Mouse (Mus musculus) midbrain, embryonic 14.5 days (tissue): ENCODE measurements around the gene Med21. TPM values are rescaled to one million over a fixed set of nuclear protein-coding genes. Genes with fewer than 3 reads are reported as not detected.

ENCODE experiments used
- ATAC-seq: fragments of 200-750 bp; cut with Nextera tagmentation; 2 replicates; pipeline ENCODE4 v1.8.0; 2017; ENCODE audit warnings: moderate number of reproducible peaks, moderate library complexity; ENCODE audit not compliant: low FRiP score, low TSS enrichment
- DNase-seq: peaks from one replicate; pipeline ENCODE4 v3.0.0-alpha.2; 2015
- H3K27ac ChIP-seq: fragments of 300-500 bp; sonication (generic); replicated peaks from 2 replicates; pipeline ENCODE4 v1.5.1; 2014; ENCODE audit warnings: mild to moderate bottlenecking, low read depth, low read length, moderate library complexity
- H3K27me3 ChIP-seq: fragments of 300-500 bp; sonication (generic); 2 replicates; pipeline ENCODE4 v1.6.1; 2014; ENCODE audit warnings: low read length, control low read depth, mixed read lengths; ENCODE audit not compliant: control insufficient read depth, insufficient read depth
- H3K36me3 ChIP-seq: fragments of 300-500 bp; sonication (generic); 2 replicates; pipeline ENCODE4 v1.6.1; 2014; ENCODE audit warnings: low read length, control low read depth; ENCODE audit not compliant: control insufficient read depth, insufficient read depth
- H3K4me1 ChIP-seq: fragments of 300-500 bp; sonication (generic); 2 replicates; pipeline ENCODE4 v1.6.1; 2014; ENCODE audit warnings: mild to moderate bottlenecking, antibody characterized with exemption, low read length, control low read depth; ENCODE audit not compliant: control insufficient read depth, insufficient read depth
- H3K4me2 ChIP-seq: fragments of 300-500 bp; sonication (generic); 2 replicates; pipeline ENCODE4 v1.6.1; 2014; ENCODE audit warnings: mild to moderate bottlenecking, low read length, moderate library complexity
- H3K4me3 ChIP-seq: fragments of 300-500 bp; sonication (generic); replicated peaks from 2 replicates; pipeline ENCODE4 v1.5.1; 2014; ENCODE audit warnings: low read depth, low read length
- H3K9ac ChIP-seq: fragments of 300-500 bp; sonication (generic); replicated peaks from 2 replicates; pipeline ENCODE4 v1.6.1; 2014; ENCODE audit warnings: mild to moderate bottlenecking, low read length, moderate library complexity
- H3K9me3 ChIP-seq: fragments of 300-500 bp; sonication (generic); 2 replicates; pipeline ENCODE4 v1.6.1; 2016; ENCODE audit warnings: low read length, control low read depth, mixed read lengths; ENCODE audit not compliant: control insufficient read depth
- WGBS: fragments of 180-500 bp; shearing (Covaris S2); extraction: QIAGEN DNeasy Blood & Tissue Kit; methylation state at CpG from one replicate; pipeline ENCODE4 v1.1.7; 2014; 5-methylcytosine and 5-hydroxymethylcytosine counted together
- polyA plus RNA-seq: library from polyadenylated mRNA; unstranded; fragments of >200 nt; fragmentation: Nextera tagmentation; extraction: Ambion mirVana; gene quantifications from 2 replicates; pipeline ENCODE4 v1.2.1, GENCODE M21; 2014

Gene Med21
- polyA plus RNA-seq, 1 experiment from 2014 or later: 105 TPM

DNA sequence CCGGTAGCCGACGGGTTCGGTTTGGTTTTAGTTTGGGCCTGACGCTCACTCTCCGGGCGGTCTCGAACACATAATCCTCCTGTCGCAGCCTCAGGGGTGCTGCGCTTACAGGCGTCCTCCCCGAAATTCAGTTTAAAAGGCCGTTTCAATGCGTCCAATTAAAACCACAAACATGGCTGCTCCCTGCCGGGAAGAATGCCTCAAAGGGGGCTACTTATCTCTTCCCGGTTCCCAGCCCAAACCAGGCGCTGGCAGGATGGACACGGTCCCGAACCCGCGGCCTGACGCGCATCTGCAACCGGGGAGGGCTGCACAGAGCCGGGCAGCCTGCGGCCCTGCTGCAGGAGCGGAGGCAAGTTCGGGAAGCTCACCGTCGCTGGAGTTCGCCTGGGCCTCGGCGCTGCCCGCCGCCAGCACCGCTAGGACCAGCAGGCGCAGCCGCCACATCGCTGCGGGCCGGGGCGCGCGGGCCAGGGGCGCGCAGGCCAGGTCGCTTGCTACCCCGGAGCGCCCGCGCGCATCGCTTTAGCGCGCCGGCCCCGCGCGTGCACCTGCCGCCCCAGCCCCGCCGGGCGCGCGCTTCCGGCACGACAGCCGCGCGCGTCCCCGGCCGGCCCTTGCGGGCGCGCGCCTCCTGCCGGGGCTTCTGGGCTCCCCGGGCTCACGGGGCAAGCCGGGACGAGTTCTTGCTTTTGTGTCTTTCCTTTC is 8.2 kb upstream of the Med21 start:
- Histone ChIP-seq H3K4me2 (peak overlapping the region; percentile 70), H3K27ac (peak overlapping the region; percentile 83), H3K9ac (peak overlapping the region; percentile 68), H3K4me1 (peaks cover 5% of the 10 kb centered on the region; the same call in 1 of the 2 replicates), H3K4me3 (peak overlapping the region; percentile 63), H3K27me3 (no peaks in the 10 kb centered on the region), H3K36me3 (no peaks in the 10 kb centered on the region), H3K9me3 (no peaks in the 10 kb centered on the region)
- ATAC-seq (peak; percentile 94), DNase-seq (peak; percentile 96)
- WGBS: under 1% methylated on average over 82 of the region's 82 CpGs

GRCm38 (mm10) chr6:146634759-146635606 is 7.4 kb upstream of the Med21 start:
- DNase-seq (peak; percentile 21), ATAC-seq (no peak)
- Histone ChIP-seq H3K9me3 (no peaks in the 10 kb centered on the region), H3K9ac (no peak overlapping the region), H3K4me3 (peak overlapping the region; percentile 63; the same call in 1 of the 2 replicates), H3K27ac (no peak overlapping the region; the same call in 1 of the 2 replicates), H3K4me1 (peaks cover 5% of the 10 kb centered on the region; the same call in 1 of the 2 replicates), H3K36me3 (no peaks in the 10 kb centered on the region), H3K4me2 (peak overlapping the region; percentile 70), H3K27me3 (no peaks in the 10 kb centered on the region)
- WGBS: 65% methylated on average over 4 of the region's 4 CpGs

DNA sequence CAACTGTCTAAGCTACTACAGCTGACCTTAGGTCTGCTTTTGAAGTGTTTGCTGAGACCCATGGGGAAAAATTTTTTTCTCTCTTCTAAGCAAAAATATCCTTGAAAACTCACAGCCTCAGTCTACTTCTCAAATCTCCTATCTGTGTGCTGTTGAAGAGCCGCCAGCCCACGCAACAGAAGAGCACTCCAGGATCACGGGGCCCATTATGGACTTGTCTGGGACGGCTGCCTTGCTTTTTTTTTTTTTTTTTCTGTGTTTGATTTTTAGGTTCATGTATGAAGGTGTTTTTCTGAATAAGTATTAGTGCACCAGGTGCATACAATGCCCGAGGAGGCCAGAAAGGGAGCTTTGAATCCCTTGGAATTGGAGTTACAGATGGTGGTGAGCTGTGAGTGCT is 5.9 kb upstream of the Med21 start:
- WGBS: 92% methylated on average over 5 of the region's 5 CpGs
- DNase-seq: no peak
- no peaks in the 10 kb centered on the region for H3K36me3 ChIP-seq
- H3K4me2 ChIP-seq: no peak overlapping the region
- H3K4me1 ChIP-seq: peaks cover 5% of the 10 kb centered on the region; the same call in 1 of the 2 replicates
- H3K4me3 ChIP-seq: no peak overlapping the region
- no peak for ATAC-seq
- no peaks in the 10 kb centered on the region for H3K27me3 ChIP-seq
- no peaks in the 10 kb centered on the region for H3K9me3 ChIP-seq
- H3K9ac ChIP-seq: no peak overlapping the region
- no peak overlapping the region for H3K27ac ChIP-seq

- H3K9me3 ChIP-seq: no peaks in the 10 kb centered on the region
These were observed 2.0 kb upstream of the Med21 start for GRCm38 (mm10) chr6:146640068-146640965.

DNA sequence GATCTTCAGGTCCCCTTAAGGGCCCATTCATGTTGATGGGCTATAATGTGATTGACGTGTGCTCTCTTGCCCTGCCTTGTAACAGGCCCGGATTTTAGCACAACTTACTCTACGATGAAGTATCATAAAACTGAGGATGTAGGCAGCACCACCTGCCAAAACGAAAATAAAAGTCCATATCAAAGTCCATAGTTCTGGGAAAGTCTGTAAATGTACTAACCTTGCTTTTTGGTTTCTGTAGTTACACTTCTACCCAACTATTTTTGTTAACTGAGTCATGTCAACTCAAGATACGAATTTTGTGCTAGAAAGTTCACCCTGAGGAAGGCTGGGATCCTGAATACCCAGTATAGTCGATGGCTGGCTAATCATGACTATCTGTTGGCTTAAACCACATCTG is 1.4 kb upstream of the Med21 start:
- no peaks in the 10 kb centered on the region for H3K9me3 ChIP-seq
- no peak for DNase-seq
- peaks cover 8% of the 10 kb centered on the region for H3K4me1 ChIP-seq
- H3K36me3 ChIP-seq: no peaks in the 10 kb centered on the region
- H3K4me3 ChIP-seq: no peak overlapping the region
- no peak for ATAC-seq
- H3K27ac ChIP-seq: no peak overlapping the region
- no peaks in the 10 kb centered on the region for H3K27me3 ChIP-seq
- H3K4me2 ChIP-seq: no peak overlapping the region
- H3K9ac ChIP-seq: no peak overlapping the region
- WGBS: 87% methylated on average over 6 of the region's 6 CpGs

More at GRCm38 (mm10) chr6:146640068-146640965, 2.0 kb upstream of the Med21 start:
- ATAC-seq (no peak), DNase-seq (no peak)
- no peak overlapping the region for H3K9ac ChIP-seq
- 90% methylated on average over 7 of the region's 7 CpGs for WGBS
- H3K4me2 ChIP-seq: no peak overlapping the region
- H3K27me3 ChIP-seq: no peaks in the 10 kb centered on the region
- H3K27ac ChIP-seq: no peak overlapping the region
- H3K4me3 ChIP-seq: no peak overlapping the region
- H3K4me1 ChIP-seq: peaks cover 8% of the 10 kb centered on the region
- H3K36me3 ChIP-seq: no peaks in the 10 kb centered on the region

DNA sequence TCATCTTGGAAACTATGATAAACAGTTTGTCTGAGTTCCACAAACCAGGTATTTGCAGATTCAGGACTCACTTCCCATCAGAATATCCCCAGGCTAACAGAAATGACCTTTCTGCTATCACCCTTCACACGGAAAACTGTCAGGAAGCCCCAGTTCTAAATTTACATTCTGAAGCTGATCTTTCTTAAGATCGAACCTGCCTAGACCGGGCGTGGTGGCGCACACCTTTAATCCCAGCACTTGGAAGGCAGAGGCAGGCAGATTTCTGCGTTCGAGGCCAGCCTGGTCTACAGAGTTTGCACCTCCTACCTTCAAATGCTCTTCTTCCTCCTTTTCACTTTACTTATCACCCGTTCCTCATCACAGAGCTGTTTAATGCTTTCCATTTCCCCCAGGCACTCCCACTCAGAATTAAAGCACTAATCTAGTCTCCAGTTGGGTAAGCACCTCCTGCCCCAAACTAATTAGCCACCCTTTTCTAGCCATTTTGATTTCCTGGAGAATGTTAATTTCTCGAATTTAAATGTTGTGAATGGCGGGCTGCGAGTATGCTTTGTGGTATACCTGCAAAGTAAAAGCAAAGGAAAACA is 631 bp upstream of the Med21 start:
- Histone ChIP-seq H3K4me2 (peak overlapping the region; percentile 60), H3K4me3 (peak overlapping the region; percentile 84), H3K4me1 (peaks cover 8% of the 10 kb centered on the region), H3K27me3 (no peaks in the 10 kb centered on the region), H3K36me3 (no peaks in the 10 kb centered on the region), H3K9ac (peak overlapping the region; percentile 47), H3K27ac (peak overlapping the region; percentile 55; the same call in 1 of the 2 replicates), H3K9me3 (no peaks in the 10 kb centered on the region)
- DNase-seq (no peak), ATAC-seq (0 out of 2 replicates have a peak, but pooled peaks have one; percentile 2)
- WGBS: 70% methylated on average over 11 of the region's 11 CpGs

- ATAC-seq: no peak
- no peaks in the 10 kb centered on the region for H3K36me3 ChIP-seq
These were observed 830 bp downstream of the Med21 start for GRCm38 (mm10) chr6:146643184-146643570.

DNA sequence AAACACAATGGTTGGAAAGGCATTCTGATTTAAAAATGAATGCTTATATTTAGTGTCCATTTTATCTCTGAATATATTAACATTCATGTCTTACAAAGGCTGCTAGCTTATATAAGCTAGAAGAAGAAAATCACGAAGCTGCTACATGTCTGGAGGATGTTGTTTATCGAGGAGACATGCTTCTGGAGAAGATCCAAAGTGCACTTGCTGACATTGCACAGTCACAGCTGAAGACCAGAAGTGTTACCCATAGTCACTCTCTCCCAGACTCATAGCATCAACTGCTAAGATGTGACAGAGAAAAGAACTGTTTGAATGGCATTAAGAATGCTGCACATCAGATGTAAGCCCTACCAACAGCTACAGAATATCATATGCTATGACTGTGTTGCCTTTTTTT is 7.7 kb downstream of the Med21 start:
- peaks cover 14% of the 10 kb centered on the region for H3K36me3 ChIP-seq
- no peak overlapping the region for H3K9ac ChIP-seq
- 90% methylated on average over 2 of the region's 2 CpGs for WGBS
- no peak overlapping the region for H3K4me2 ChIP-seq
- H3K4me1 ChIP-seq: no peaks in the 10 kb centered on the region
- H3K4me3 ChIP-seq: no peak overlapping the region
- no peaks in the 10 kb centered on the region for H3K27me3 ChIP-seq
- H3K9me3 ChIP-seq: no peaks in the 10 kb centered on the region
- no peak for ATAC-seq
- no peak for DNase-seq
- no peak overlapping the region for H3K27ac ChIP-seq

More at GRCm38 (mm10) chr6:146643184-146643570, 830 bp downstream of the Med21 start:
- H3K27me3 ChIP-seq: no peaks in the 10 kb centered on the region
- H3K27ac ChIP-seq: no peak overlapping the region
- 45% methylated on average over 11 of the region's 11 CpGs for WGBS
- DNase-seq: no peak
- peak overlapping the region; percentile 82 for H3K4me2 ChIP-seq
- H3K4me1 ChIP-seq: peaks cover 8% of the 10 kb centered on the region
- peak overlapping the region; percentile 84 for H3K4me3 ChIP-seq
- H3K9me3 ChIP-seq: no peaks in the 10 kb centered on the region
- H3K9ac ChIP-seq: peak overlapping the region; percentile 71
